Mouse (Mus musculus) layer of hippocampus, postnatal 14 days (tissue): ENCODE results near the gene Ccdc85b. TPM values are rescaled to one million over a fixed set of nuclear protein-coding genes. Genes with fewer than 3 reads are reported as not detected.

Source experiments
- DNase-seq, 2 experiments: peaks; one replicate each; pipeline ENCODE4 v3.0.0; 2021 to 2022; ENCODE audit warnings: low spot score in 2 of 2, mixed read lengths in 1 of 2
- total RNA-seq, 2 experiments: library from RNA; stranded (reverse); gene quantifications; 2 replicates each; pipeline ENCODE4 v1.2.3; 2021

Gene Ccdc85b
- total RNA-seq, 2 experiments from 2014 or later: 29.9 to 31.8 TPM

GRCm38 (mm10) chr19:5425906-5426565 lies 31.7 kb downstream of the Ccdc85b start:
- no peak for DNase-seq

GRCm38 (mm10) chr19:5424782-5425741 lies 32.6 kb downstream of the Ccdc85b start, which contains the start of the genes Drap1 and AI837181:
Gene Drap1 (minus strand): TSS chr19:5424979.
Gene AI837181 (plus strand): TSS chr19:5425144.
- peak; percentile 92 to 95 for DNase-seq

DNA sequence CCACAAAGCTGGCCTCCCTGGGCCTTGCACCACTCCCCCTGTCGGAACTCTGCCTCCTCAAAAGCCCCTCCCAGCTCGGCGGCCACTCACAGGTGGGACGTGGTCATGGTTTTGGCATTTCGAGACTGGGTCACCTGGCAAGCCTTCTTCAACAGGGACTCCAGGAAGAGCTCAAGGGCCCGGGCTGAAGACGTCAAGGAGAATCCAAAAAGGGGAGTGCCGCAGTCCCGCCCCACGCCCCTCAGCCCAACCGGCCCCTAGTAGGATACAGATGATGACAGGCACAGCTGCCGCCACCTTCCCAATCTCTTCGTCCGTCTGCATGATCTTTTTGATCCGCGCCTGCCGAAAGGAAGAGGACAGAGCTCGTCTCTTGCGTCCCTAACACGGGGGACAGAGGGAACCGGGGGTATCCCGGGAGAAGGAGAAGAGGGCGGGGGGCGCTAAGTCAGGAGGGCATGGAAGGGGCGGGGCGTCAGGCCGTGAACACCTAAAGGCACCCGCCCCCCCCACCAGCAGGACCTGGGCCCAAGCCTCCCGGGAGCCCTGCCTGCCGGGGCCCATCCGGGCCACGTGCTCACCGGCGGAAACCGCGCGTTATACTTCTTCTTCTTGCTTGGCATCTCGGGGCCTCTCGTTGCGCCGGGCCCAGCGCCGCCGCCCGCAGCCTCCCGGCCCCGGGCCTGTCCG lies 33.5 kb downstream of the Ccdc85b start:
- peak; percentile 63 to 69 for DNase-seq

DNA sequence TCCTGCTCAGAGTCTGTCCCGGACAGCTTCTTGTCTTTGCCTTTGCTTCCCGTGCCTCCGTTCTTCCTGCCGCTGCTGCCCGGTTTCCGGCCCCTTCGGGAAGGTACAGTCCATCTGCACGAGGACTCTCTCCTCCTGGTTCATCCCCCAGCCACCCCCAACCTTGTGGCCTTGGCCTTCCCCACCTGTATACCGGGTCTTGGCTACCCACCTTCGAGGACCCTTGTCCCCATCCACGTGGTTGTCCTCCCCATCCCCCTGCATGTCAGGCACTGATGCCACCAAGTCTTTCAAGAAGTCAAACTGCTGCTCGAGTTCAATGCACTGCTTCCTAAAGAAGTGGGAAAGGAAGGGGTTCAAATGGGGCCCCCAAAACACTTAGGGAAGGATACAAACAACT lies 34.1 kb downstream of the Ccdc85b start:
- no peak for DNase-seq

DNA sequence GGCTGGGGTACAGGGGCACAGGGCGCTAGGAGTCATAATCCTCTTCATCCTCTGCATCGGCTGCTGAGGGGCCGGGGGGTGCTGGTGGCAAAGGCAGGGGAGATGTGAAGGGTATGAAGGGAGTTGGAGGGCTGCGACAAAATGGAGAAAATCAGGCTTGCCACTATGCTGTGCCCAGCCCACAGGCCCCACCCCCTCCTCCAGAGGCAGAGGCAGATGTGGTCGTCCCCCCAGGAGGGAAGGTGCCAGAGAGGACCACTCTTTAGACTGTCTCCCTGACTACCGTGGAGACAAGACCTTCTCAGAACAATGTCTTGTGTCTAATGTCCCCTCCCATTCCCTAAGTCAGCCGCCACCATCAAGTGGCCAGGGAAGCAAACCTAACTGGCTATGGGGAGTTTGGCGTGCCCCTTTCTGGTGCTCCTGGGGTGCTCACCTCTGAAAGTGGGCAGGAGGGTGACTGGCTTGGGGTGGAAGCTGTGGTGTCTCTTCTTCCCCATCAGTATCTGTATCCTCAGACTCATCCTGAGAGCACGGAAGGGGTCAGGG lies 34.7 kb downstream of the Ccdc85b start:
- DNase-seq: no peak

DNA sequence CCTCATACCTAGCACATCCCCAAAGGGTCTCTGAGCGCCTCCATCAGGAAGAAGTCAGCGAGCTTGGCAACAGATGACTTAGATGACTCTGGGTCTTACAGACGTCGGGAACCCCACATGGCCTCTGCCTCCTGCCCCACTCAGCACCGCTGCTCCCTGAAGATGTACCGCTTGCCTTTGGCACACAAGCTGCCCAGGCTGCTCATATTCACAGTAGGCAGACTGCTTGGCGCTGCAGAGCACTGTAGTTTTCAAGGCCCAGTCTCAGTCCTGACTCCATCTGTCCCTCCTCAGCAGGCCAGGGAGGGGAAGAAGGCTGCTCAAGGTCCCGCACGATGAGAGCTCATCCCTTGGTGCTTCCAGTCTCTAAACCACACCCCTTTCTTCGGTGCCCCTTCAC lies 35.4 kb downstream of the Ccdc85b start:
- DNase-seq: no peak

GRCm38 (mm10) chr19:5421784-5422183 lies 35.9 kb downstream of the Ccdc85b start:
- no peak for DNase-seq

DNA sequence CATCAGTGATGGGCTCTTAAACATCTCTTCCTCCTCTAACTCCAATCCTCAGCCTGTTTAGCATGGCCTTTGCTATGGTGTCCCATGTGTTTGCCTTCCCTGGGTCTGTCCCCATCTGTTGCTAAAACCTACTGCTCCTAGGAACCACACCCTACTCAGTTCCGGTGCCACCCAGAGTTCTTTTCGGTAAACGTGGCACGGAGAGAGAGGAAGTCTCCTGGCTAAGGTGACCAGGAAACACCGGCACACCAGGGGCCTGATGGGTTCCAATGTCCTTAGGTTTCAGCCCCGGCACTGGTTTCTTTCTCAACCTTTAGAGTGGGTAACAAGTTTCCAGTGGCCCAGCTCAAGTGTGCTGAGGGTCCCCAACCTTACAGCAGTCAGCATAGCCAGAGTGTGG lies 37.1 kb downstream of the Ccdc85b start:
- DNase-seq: no peak

GRCm38 (mm10) chr19:5419630-5420029 lies 38.1 kb downstream of the Ccdc85b start:
- no peak for DNase-seq

- no peak for DNase-seq
These were observed 38.8 kb downstream of the Ccdc85b start for GRCm38 (mm10) chr19:5418750-5419466.

- DNase-seq: no peak
These were observed 43.1 kb downstream of the Ccdc85b start for GRCm38 (mm10) chr19:5414534-5414957.

DNA sequence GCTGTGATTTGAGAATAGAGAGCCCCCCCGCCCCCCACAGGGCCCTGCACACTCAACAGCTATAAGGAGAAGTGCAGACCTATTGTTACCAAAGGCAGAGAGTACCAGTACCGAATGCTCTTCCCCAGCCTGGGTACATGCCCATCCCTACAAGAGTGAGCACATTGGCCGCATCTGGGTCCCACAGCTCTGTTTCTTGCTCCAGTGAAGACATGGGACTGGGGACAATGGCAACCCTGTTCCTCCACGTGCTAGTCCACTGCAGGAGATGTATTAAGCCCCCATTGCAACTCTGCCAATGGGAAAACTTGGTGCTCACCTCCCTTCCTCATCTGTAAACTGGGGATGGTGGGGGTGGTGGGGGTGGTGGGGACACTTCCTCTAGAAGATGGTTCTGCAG lies 43.9 kb downstream of the Ccdc85b start:
- DNase-seq: no peak

DNA sequence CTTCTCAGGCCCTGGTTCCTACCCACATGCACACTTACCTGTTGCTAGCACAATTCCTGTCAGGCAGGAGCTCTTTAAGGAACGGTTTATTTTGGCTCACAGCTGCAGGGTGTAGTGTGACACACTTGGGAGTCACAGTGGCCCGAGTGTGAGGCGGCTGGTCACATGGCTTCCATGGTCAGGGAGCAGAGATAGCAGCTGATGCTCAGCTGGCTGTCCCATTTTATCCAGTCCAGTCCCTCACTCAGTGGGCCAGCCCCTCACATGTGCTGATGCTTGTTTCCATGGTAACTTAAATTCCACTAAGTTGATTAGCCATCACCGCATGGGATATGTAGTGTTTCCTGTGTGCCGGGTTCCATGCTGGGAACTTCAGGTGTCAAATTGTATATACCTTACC lies 45.7 kb downstream of the Ccdc85b start:
- no peak for DNase-seq

DNA sequence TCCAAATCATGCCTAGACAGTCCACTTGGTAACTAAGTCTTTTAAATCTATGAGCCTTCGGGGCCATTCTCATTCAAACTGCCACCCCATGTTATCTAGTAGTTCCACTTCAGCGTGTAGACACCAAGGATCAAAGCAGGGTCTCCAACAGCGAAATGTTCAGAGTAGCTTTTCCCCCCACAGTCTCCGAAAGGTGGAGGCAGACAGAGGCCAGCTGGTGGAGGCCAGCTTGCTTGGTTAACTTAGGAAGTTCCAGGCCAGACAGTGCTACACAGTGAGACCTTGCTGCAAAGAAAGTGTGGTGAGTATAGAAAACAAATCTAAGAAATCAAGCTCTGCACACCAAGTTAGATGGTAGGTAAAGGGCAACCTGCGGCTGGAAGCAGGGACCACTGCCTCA lies 47.1 kb downstream of the Ccdc85b start:
- no peak for DNase-seq

GRCm38 (mm10) chr19:5409068-5409467 lies 48.6 kb downstream of the Ccdc85b start:
- no peak for DNase-seq

- DNase-seq: no peak
These were observed 49.4 kb downstream of the Ccdc85b start for GRCm38 (mm10) chr19:5408057-5409001.

- DNase-seq: peak; percentile 34 to 63
These were observed 50.6 kb downstream of the Ccdc85b start for GRCm38 (mm10) chr19:5407133-5407532.

GRCm38 (mm10) chr19:5406531-5407126 lies 51.1 kb downstream of the Ccdc85b start:
- DNase-seq: peak in 1 of 2 experiments; percentile 13

DNA sequence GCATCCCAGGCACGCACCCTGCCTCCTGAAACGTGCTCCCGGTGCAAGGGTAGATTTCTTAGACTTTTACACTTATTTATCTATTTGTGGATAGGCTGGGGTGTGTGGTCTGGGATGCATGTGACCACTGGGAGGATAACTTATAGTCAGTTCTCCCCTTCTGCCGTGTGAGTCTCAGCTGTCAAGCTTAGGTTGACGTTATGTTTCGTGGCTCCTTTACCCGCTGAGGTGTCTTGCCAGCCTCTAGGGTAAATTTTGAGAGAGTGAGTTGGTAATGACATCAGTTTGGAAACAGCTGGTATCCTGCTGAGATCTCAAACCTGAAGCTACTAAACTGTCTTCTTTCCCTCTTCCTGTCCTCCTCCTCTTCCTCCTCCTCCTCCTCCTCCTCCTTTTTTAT lies 51.8 kb downstream of the Ccdc85b start:
- DNase-seq: no peak
